Mouse (Mus musculus) CD8-positive naive resting alpha-beta T cell, adult 2 months (primary cell): ENCODE results near the gene Rin3.
A peak's percentile ranks its signal among the peaks of the same experiment; 100 is the strongest.

Experiments
- DNase-seq, 2 experiments: peaks; one replicate each; pipeline ENCODE4 v3.0.0; 2022; ENCODE audit warnings: low read depth in 2 of 2, low spot score in 2 of 2

Rin3 gene

DNA sequence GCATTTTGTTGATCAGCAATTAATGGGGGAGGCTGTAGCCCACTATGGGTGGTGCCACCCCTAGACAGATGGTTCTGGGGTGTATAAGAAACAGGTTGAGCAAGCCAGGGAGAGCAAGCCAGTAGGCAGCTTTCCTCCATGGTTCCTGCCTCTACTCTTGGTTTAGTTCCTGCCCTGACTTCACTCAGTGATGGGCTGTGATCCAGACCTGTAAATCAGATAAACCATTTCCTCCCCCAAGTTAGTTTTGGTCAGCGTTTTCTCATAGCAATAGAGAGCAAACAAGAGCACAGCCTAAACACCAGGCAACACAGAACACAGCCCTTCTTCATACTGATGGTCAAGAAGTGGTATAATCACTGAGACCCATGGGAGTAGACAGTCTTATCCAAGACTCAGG, 18.7 kb downstream of the Rin3 start:
- DNase-seq, result no peak

DNA sequence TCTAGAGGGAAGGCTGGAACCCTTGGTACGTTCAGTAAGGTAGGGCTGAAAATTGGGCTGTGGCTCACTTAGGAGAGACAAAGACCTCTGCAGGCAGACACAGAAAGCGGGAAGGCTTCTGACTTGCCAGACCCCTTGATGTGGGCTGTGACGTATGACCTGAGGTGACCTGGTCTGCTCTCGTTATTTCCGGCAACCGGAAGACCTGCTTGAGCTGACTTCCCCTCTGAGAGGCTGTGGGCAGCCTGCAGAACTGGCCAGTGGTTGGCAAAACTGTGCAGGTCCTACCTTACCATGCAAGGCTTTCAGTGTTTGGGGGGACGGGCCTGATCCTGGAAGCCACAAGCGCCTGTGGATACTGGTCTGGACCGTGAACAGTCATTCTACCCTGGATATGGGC, 19.5 kb downstream of the Rin3 start:
- no peak for DNase-seq

DNA sequence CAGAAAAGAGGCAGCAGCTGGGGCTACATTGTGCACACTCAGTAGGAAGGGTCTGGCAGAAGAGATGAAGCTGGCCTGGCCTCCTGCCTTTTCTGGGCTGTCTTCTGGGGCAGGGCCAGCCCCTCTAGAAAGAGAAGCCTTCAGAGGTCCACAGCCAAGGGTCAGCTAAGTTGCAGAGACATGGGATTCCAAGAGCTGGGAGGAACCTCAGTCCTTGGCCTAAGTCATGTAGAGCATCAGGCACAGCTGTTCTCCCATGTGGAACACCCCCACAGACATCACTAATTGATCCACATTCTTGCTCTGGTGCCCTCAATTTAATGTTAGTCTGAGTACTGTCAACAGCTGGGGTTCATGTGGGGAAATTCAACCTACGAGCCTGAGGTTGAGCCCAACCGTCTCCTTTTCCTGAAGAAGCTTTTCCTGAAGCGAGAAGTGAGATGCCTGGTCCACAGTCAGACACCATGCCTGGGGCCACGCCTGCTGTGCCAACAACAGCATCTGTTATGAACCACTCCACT, 20.0 kb downstream of the Rin3 start:
- no peak for DNase-seq

DNA sequence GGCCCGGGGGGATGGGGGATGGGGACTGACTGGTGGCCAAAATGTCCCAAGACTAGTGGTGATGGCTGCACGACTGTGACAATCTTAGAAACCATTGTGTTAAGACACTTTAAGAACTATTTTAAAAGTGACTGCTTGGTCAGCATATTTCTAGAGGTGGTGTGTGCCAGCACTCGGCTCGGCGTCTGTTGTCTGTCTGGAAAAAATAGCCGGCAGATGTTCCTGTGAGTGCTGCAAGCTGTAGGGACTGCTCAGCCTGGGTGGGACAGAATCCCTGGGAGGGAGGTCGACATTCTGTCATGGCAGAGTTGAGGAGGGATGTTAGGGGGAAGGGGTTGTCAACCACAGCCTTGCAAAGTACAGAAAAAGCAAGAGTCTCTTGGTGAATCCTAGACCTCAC, 21.0 kb downstream of the Rin3 start:
- no peak for DNase-seq

DNA sequence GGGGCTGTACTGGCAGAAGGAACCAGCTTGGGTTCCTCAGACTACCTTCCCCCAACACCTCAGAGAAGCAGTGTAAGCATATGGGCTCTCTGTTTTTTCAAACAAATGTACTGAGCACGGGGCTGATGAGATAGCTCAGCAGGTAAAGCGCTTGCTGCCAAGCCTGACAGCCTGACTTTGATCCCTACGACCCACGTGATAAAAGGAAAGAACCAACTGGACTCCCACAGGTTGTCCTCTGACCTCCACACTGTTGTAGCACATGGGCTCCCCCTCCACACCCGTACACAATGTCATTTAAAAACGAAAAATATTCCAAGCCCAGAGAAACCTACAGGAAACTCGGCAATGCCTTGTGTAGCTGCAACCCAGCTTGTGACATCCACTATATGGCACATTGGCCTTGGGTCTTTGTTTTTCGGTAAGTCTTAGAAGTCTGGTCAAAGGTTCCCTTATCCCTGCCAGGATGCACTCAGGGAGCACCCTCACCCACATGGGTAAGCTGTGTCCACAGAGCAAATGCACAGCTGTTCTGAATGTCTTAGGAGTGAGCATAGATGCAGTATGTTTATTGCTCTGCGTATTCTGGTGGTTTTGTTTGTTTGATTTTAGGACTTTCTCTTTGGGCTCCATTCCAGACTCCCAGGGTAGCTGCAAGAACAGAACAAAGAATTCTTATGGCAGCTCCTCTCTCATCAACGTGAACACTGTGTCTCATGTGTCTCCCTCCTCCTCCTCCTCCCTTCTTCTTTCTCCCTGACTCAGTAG, 22.4 kb downstream of the Rin3 start:
- no peak for DNase-seq

DNA sequence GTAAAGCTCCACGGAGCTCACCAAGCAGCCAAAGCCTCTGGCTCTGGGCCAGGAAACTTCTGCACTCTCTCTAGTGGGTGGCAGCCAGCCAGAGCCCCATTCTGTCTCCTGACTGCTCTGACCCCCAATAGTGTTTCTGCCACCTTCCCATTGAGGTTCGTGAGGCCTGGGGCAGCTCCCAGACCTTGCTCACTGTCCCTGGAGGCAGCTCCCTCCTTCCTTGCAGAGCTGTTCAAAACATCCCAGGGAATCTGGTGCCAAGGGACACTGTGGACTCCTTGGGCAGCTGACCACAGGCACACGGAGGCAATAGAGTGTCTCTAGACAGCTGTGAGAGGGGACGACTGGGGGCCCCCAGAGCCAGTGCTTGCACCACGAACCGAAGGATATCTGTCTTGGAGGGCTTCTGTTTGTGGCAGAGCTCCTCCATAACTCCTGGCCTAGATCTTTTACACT, 25.2 kb downstream of the Rin3 start:
- DNase-seq, result no peak

DNA sequence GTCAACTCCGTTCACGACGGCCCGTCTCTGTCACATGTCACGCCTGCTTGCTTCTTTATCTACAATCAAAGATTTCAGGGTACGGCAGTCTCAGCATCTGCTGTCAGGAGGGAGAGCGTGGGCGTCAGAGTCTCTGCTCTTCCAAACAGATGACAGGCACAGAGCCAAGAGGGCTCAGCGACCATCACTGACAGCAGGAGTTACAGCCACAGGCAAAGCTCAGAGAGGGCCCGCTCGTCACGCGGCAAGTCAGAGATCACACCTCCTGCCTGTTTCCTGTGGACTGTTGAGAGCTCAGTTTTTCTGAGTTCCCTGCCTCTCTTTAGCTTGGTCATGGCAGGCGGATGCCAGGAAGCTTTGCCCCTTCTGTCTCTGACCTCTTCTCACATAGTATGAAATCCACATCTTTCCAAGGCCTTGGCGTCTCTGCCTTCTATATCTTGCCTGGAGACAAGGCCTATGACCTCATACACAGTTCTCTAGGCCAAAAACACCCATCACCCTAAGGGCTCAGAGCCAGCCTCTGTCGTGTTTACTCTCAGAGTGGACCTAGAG, 25.7 kb downstream of the Rin3 start:
- DNase-seq, result peak; percentile 65 to 73

DNA sequence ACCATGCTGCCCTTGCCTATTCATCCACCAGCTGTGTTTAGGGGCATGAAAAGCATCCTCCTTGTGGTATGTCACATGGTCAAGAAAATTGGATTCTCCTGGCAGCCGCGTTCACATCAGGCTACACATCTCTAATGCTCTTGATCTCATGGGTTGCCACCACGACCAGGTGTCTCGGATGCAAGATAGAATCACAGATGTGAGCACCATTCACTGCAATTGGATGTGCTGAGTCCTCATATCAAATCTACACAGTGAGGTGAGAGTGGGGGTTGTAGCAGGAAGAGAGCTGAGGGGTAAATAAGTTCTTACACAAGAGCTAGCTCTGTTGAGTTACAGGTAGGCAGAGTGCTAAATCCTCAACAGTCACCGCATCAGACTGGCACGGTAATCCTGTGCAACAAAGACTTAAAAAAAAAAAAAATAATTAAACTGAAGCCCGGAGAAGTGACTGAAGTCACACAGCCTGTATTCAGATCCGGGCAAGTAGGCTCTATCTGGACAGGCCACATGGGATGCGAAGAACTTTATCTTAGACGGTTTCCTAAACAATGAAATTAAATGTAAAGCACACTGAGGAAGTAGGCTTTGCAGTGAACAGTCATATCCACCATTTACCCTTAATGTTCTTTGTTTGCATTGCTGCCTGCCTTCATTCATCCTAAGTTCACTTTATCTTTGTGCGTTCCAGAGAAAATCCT, 26.4 kb downstream of the Rin3 start:
- DNase-seq, result no peak

DNA sequence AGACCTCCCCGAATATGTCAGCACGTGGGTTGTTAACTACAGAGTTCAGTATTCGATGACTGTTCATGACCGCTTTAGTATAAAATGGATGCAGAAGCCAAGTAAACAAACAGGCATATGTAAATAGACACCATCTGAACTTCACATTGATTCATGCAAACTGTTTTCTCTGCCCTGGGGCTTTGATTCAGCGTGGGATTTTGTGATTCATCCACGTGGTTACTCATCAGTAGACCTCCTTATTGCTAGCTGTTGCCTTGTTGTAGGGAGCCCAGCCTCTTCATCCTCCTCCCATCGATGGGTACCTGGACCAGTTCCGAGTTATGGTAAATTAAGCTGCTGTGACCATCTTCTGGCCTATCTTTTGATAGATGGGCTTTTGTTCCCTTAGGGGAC, 26.9 kb downstream of the Rin3 start:
- DNase-seq, result no peak

DNA sequence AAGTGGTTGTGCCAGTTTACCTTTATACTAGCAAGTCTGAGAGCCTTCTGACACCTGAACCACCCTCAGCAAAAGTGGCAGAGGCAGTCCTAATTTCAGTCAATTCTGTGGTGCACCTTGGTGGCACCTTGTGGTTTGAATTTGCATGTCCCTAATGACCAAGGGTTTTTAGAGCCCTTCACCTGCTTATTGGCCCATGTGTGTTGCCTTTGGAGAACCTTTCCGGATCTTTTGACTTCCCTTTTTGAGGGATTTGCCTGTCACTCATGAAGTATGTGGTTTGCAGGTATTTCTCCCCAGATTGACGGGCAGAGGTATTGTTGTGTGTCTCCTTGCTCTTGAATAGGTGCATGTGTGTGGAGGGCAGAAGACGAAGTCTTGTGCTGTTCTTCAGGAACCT, 27.4 kb downstream of the Rin3 start:
- no peak for DNase-seq

DNA sequence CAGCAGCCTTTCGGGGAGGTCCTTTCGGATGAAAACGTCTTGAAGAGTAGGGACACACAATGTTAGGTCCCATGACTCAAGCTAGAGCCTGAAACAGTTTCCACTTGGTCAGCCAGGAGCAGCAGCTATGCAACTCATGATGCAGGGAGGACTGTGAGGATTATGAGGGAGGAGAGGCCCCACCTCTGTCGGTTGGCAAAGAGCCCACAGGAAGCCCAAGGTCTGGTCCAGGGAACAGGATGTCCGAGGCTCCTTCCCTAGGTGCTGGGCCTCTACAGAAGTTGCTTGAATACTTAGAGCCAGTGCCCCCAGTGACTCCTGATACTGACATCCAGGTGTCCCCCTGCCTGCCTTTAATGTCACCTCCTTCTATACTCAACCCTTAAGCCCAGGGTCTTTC, 28.6 kb downstream of the Rin3 start:
- DNase-seq, result no peak

DNA sequence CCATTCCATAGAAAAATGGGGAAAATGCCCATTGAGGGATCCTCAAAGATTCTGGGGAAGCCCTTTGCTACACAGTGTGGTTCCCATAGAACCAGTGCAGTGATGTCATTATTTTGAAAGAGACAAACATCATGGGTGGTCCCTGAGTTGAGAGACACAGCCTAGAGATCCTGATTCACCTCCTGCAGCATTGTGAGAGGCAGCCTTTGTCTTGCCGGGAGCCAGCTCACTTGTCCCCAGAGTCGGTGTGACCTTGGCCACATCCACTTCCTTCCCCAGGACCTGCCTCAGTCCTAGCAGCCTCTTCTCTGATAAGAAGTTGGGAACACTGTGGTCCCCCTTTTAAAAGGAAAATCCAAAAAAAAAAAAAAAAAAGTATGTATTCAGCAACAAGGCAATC, 36.3 kb downstream of the Rin3 start:
- no peak for DNase-seq

DNA sequence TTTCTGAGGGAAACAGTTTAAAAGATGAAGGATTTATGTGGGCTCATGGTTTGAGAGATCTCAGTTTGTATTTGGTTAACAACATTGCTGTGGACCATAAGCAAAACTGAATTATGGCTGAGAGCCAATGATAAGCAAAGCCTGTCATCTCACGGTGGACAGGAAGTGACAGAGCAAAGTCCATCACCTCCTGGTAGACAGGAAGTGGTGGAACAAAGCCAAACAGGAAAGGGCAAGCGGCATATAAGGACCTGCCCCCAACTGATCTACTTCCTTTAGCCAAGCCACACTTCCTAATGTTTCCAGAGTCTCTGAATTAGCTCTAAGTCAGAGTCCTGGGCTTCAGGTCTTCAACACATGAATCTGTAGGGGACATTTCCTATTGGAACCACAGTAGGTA, 37.1 kb downstream of the Rin3 start:
- DNase-seq, result no peak

DNA sequence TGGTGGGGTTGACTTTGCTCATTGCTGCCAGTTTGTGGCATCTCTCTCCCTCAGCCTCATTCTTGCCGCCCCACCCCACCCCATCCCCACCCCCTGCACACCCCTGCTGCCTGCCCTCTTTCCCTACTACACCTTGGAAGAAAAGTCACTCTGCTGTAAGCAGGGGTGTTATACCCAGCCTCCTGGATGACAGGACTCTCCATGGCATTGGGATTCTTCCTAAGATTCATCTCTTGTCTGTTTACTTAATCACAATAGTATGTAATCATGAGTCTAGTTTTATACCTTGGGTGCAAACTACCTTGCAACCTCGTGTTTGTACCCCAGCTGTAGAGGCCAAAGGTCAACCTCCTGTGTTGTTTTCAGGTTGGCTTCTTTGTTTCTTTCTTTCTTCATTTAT, 37.5 kb downstream of the Rin3 start:
- DNase-seq, result no peak

DNA sequence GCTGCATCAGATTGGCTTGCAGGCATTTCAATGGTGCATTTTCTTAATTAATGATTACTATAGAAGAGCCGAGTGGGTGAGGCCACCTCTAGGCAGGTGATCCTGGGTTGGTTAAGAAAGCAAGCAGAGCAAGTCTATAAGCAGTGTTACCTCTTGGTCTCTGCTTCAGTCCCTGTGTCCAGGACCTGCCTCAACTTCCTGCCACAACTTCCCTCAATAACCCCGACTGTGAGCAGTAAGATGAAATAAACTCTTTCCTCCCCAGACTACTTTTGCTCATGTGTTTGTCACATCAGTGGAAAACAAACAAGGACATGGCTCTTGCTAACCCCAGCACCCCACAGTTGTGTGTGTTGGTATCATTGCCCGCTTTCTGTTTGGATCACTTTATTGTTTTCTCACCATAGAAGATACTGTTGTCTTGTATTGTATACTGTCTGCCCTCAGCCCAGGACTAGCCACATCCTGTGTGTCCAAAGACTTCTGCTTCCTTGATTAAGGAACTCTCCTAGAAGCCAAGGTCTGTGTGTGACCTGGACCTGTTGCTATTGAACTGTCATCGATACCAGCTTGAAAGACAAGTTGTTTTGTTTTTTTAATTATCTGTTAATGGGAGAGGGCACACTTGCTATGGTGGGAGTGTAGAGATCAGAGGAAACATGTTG, 38.3 kb downstream of the Rin3 start:
- DNase-seq, result no peak

DNA sequence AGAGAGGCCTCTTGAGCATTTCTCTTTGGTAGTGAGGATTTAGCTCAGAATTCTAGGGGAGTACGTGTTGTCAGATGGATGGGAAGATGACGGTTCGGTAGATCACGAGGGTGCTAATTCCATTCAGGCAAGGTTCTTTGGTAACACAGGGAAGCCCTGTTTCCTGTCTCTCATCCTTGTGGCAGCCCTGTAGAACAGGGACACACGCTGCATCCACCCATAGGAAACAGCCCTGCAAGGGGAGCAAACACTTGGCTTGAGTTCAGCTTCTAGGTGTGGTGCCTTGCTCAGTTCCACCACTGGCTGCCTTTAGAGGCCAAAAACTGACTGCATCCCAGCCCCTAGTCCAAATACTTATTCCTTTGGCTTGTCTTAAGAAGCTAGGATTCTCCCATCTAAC, 39.0 kb downstream of the Rin3 start:
- DNase-seq, result no peak

DNA sequence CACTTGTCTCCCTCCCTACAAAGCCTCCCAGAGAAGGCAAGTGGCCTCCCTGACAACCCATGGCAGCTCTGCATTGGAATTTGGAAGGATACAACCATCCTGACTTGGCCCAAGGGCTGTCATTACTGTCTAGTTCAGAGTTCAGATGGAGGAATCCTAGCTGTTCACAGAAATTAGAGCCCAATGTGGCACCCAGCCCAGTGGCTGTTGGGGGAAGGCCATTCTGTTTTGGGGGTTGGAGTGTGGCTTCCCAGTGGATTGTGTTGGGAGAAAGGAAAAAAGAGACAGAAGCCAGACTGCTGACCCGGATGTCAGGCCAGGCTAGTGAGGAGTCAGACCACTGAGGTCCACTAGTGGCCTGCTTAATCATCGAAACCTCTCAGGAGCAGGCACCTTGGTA, 40.5 kb downstream of the Rin3 start:
- no peak for DNase-seq

DNA sequence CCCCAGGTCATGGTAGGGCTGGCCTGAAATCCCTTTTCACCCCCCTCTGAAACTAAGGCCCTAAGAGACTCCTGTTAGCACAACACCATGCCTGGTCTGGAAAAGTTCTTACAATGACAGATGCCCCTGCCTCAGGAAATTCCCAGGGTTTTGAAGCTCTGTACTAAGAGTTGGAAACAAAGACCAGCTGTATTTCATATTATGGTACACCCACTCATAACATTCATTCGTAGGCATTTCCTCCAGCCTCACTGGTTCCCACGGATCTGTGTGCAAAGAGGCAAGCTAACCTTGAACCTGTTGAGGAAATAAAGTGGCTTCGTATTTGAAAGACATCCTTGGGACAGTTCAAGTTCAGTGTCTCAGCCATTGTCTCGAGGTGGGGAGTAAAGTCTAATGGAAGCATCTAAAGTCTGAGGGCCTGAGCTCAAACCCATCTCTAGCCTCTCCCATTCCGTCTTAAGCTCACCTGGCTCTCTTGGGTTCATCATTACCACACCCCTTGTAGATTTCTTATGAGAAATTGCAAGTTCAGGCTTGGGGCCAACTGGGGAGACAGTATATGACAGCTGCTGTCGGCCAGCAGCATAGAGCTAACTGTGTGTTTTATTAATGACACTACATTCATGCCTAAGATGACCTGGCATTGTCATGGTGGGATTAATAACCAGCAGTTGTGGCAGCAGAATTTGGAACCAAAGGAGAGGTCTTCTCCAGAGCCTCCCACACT, 41.5 kb downstream of the Rin3 start:
- no peak for DNase-seq

DNA sequence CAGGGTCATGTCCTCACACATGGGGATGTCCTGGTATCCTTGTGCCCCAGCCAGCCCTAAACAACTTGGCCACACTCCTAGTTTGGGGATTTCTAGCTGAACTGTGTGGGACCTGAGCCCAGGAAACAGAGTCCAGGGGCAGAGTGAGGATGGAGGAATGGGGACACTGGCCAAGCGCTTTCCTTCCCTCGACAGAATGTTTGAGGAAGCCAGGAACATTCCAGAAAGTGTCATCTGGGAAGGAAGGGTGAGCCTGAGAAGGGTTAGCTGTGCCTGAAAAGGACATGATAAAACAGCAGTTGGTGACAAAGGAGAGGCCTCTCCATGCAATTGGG, 42.0 kb downstream of the Rin3 start:
- DNase-seq, result no peak

DNA sequence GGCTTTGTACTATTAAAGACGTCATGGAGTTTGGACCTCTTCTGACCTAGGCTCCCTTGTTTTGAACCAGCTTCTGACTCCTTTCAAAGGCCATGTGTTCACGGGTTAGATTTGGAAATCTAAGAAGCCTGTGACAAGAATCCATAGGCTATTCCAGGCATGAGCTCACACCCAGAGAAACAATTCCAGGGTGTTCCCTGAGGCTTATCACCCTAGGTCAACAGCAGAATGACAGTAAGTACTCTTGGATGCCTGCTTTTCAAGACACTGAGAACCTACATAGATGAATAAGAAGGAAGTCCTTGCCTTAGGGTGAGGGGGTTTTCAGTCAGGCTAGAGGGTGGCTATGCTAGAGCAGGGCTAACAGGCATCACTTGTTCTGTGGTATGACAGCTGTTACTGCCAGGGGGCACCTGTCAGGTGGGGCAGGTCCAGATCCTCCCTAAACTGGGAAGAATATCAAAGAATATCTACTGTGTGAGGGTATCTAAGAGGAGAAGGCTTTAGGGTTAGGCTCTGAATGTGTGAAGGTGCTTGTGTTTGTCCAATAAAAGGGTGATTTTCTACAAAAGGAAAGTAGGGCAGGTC, 44.0 kb downstream of the Rin3 start:
- DNase-seq, result no peak

DNA sequence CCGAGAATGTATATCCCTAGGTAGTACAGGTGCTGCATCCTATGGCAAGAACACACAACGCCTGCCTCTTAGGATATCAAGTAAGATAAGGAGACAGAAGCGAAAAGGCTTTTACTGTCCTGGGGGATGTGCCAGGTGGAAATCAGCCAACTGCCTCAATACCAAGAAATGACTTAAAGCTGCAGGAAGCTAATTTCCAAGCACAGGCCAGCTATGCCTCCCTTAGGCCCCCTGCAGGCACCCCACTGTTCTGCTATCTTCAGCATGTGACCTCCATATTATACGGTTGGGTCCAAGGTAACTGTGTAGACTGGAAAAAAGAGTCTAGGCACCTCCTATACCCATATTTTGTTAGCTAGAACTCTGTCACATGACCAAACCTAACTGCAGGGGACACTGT, 44.7 kb downstream of the Rin3 start:
- no peak for DNase-seq
